Mouse (Mus musculus) limb, embryonic 12.5 days (tissue): ENCODE results near the gene Cep250. TPM values are rescaled to one million over a fixed set of nuclear protein-coding genes. Genes with fewer than 3 reads are reported as not detected.

Source experiments
- ATAC-seq: fragments of 200-750 bp; cut with Nextera tagmentation; 2 replicates; pipeline ENCODE4 v1.8.0; 2017; ENCODE audit warnings: low read depth, moderate TSS enrichment; ENCODE audit not compliant: insufficient number of reproducible peaks, insufficient read depth, low FRiP score, low TSS enrichment
- H3K27ac ChIP-seq: fragments of 300-500 bp; sonication (generic); 2 replicates; pipeline ENCODE4 v1.5.1; 2016; ENCODE audit warnings: mild to moderate bottlenecking, moderate library complexity
- H3K27me3 ChIP-seq: fragments of 300-500 bp; sonication (generic); 2 replicates; pipeline ENCODE4 v1.6.1; 2016; ENCODE audit warnings: mild to moderate bottlenecking, moderate library complexity
- H3K36me3 ChIP-seq: fragments of 300-500 bp; sonication (generic); 2 replicates; pipeline ENCODE4 v1.6.1; 2016; ENCODE audit warnings: mild to moderate bottlenecking, moderate library complexity
- H3K4me1 ChIP-seq: fragments of 300-500 bp; sonication (generic); replicated peaks from 2 replicates; pipeline ENCODE4 v1.6.1; 2016
- H3K4me2 ChIP-seq: fragments of 300-500 bp; sonication (generic); 2 replicates; pipeline ENCODE4 v1.6.1; 2016; ENCODE audit warnings: mild to moderate bottlenecking, moderate library complexity
- H3K4me3 ChIP-seq: fragments of 300-500 bp; sonication (generic); replicated peaks from 2 replicates; pipeline ENCODE4 v1.5.1; 2016; ENCODE audit warnings: mild to moderate bottlenecking
- H3K9ac ChIP-seq: fragments of 300-500 bp; sonication (generic); replicated peaks from 2 replicates; pipeline ENCODE4 v1.6.1; 2016; ENCODE audit warnings: mild to moderate bottlenecking, moderate library complexity
- H3K9me3 ChIP-seq: fragments of 300-500 bp; sonication (generic); 2 replicates; pipeline ENCODE4 v1.6.1; 2016; ENCODE audit warnings: mild to moderate bottlenecking, moderate library complexity
- WGBS: fragments of 180-500 bp; shearing (Covaris S2); methylation state at CpG from one replicate; pipeline ENCODE4 v1.1.7; 2016; 5-methylcytosine and 5-hydroxymethylcytosine counted together
- polyA plus RNA-seq: library from polyadenylated mRNA; unstranded; fragments of >200 nt; fragmentation: Nextera tagmentation; extraction: Ambion mirVana; gene quantifications from 2 replicates; pipeline ENCODE4 v1.2.1, GENCODE M21; 2016

Gene Cep250
- polyA plus RNA-seq, 1 experiment from 2014 or later, result 40.6 TPM

GRCm38 (mm10) chr2:156018106-156018505 lies 61.8 kb downstream of the Cep250 start:
- no peaks in the 10 kb centered on the region for H3K4me1 ChIP-seq
- H3K27ac ChIP-seq, result no peak overlapping the region
- H3K4me2 ChIP-seq, result no peak overlapping the region
- H3K9me3 ChIP-seq, result no peaks in the 10 kb centered on the region
- peaks cover 67% of the 10 kb centered on the region for H3K36me3 ChIP-seq
- 89% methylated on average over 3 of the region's 3 CpGs for WGBS
- no peak overlapping the region for H3K9ac ChIP-seq
- H3K27me3 ChIP-seq, result no peaks in the 10 kb centered on the region
- no peak for ATAC-seq
- no peak overlapping the region for H3K4me3 ChIP-seq

- Histone ChIP-seq H3K9me3 (no peaks in the 10 kb centered on the region), H3K4me1 (no peaks in the 10 kb centered on the region), H3K4me3 (no peak overlapping the region), H3K4me2 (no peak overlapping the region), H3K27me3 (no peaks in the 10 kb centered on the region), H3K27ac (no peak overlapping the region), H3K36me3 (peaks cover 37% of the 10 kb centered on the region), H3K9ac (no peak overlapping the region)
- 91% methylated on average over 8 of the region's 8 CpGs for WGBS
- ATAC-seq, result no peak
Measured at GRCm38 (mm10) chr2:156021219-156021618, 65.0 kb downstream of the Cep250 start.

- no peaks in the 10 kb centered on the region for H3K9me3 ChIP-seq
- H3K9ac ChIP-seq, result no peak overlapping the region
- H3K4me3 ChIP-seq, result no peak overlapping the region
- no peaks in the 10 kb centered on the region for H3K4me1 ChIP-seq
- H3K27me3 ChIP-seq, result no peaks in the 10 kb centered on the region
- no peak overlapping the region for H3K4me2 ChIP-seq
- H3K27ac ChIP-seq, result no peak overlapping the region
- 80% methylated on average over 2 of the region's 2 CpGs for WGBS
- no peak for ATAC-seq
- H3K36me3 ChIP-seq, result peaks cover 31% of the 10 kb centered on the region
Measured at GRCm38 (mm10) chr2:156021765-156022164, 65.5 kb downstream of the Cep250 start.

GRCm38 (mm10) chr2:156025482-156025881 lies 69.2 kb downstream of the Cep250 start:
- Histone ChIP-seq H3K4me2 (no peak overlapping the region), H3K9me3 (no peaks in the 10 kb centered on the region), H3K27me3 (no peaks in the 10 kb centered on the region), H3K4me1 (no peaks in the 10 kb centered on the region), H3K27ac (no peak overlapping the region), H3K9ac (no peak overlapping the region), H3K36me3 (no peaks in the 10 kb centered on the region), H3K4me3 (no peak overlapping the region)
- no peak for ATAC-seq

GRCm38 (mm10) chr2:156039390-156039789 lies 83.1 kb downstream of the Cep250 start:
- H3K4me3 ChIP-seq, result no peak overlapping the region
- no peak for ATAC-seq
- no peak overlapping the region for H3K4me2 ChIP-seq
- 89% methylated on average over 3 of the region's 3 CpGs for WGBS
- no peaks in the 10 kb centered on the region for H3K36me3 ChIP-seq
- H3K27me3 ChIP-seq, result no peaks in the 10 kb centered on the region
- no peaks in the 10 kb centered on the region for H3K9me3 ChIP-seq
- no peak overlapping the region for H3K9ac ChIP-seq
- H3K4me1 ChIP-seq, result no peaks in the 10 kb centered on the region
- no peak overlapping the region for H3K27ac ChIP-seq

GRCm38 (mm10) chr2:156042903-156043302 lies 86.6 kb downstream of the Cep250 start:
- no peaks in the 10 kb centered on the region for H3K9me3 ChIP-seq
- WGBS, result 86% methylated on average over 8 of the region's 8 CpGs
- no peak overlapping the region for H3K4me2 ChIP-seq
- peaks cover 5% of the 10 kb centered on the region for H3K4me1 ChIP-seq
- H3K9ac ChIP-seq, result no peak overlapping the region
- no peak overlapping the region for H3K4me3 ChIP-seq
- H3K36me3 ChIP-seq, result no peaks in the 10 kb centered on the region
- H3K27me3 ChIP-seq, result peaks cover 12% of the 10 kb centered on the region
- no peak for ATAC-seq
- H3K27ac ChIP-seq, result no peak overlapping the region

GRCm38 (mm10) chr2:156047929-156048328 lies 91.7 kb downstream of the Cep250 start:
- ATAC-seq, result no peak
- Histone ChIP-seq H3K9me3 (no peaks in the 10 kb centered on the region), H3K4me3 (peak overlapping the region; percentile 9; the same call in 1 of the 2 replicates), H3K4me2 (peak overlapping the region; percentile 47), H3K27ac (no peak overlapping the region), H3K36me3 (no peaks in the 10 kb centered on the region), H3K4me1 (peaks cover 8% of the 10 kb centered on the region), H3K27me3 (peaks cover 20% of the 10 kb centered on the region), H3K9ac (no peak overlapping the region; the same call in 1 of the 2 replicates)
- 4% methylated on average over 19 of the region's 19 CpGs for WGBS

Other genes starting within 250 kb of the Cep250 start
- 24.2 and 26.3 TPM in 2 replicates for gene Edem2, start 227.0 kb upstream of the Cep250 start, polyA plus RNA-seq
- gene Gm17581, start 220.6 kb upstream of the Cep250 start, polyA plus RNA-seq, result not detected in 2 replicates
- gene Procr, start 205.3 kb upstream of the Cep250 start, polyA plus RNA-seq, result 3.5 and 4.1 TPM in 2 replicates
- gene Mmp24, start 181.1 kb upstream of the Cep250 start, polyA plus RNA-seq, result 0.09 and 0.10 TPM in 2 replicates
- gene BC029722, start 137.0 kb upstream of the Cep250 start, polyA plus RNA-seq, result 13.0 and 13.5 TPM in 2 replicates
- gene Eif6, start 129.5 kb upstream of the Cep250 start, polyA plus RNA-seq, result 180 and 186 TPM in 2 replicates
- gene Fam83c, start 121.6 kb upstream of the Cep250 start, polyA plus RNA-seq, result 0.28 and 0.31 TPM in 2 replicates
- 64.8 and 66.9 TPM in 2 replicates for gene Uqcc1, start 26.1 kb upstream of the Cep250 start, polyA plus RNA-seq
- gene Gm15557, start 15.7 kb upstream of the Cep250 start, polyA plus RNA-seq, result 0.40 and 0.72 TPM in 2 replicates
- gene Gdf5, start 11.1 kb upstream of the Cep250 start, polyA plus RNA-seq, result 59.4 and 66.1 TPM in 2 replicates
- 1.5 TPM in 2 replicates for gene 6430550D23Rik, start 51.5 kb downstream of the Cep250 start, polyA plus RNA-seq
- 184 and 185 TPM in 2 replicates for gene Ergic3, start 51.6 kb downstream of the Cep250 start, polyA plus RNA-seq
- gene Fer1l4, start 96.5 kb downstream of the Cep250 start, polyA plus RNA-seq, result 0.22 TPM in 1 of 2 replicates, not detected in the other
- gene Spag4, start 108.7 kb downstream of the Cep250 start, polyA plus RNA-seq, result 6.4 and 6.9 TPM in 2 replicates
- gene Cpne1, start 155.5 kb downstream of the Cep250 start, polyA plus RNA-seq, result 73.9 TPM in 2 replicates
- gene Rbm12, start 155.5 kb downstream of the Cep250 start, polyA plus RNA-seq, result 38.0 and 51.8 TPM in 2 replicates
- 16.8 and 22.0 TPM in 2 replicates for gene Gm28036, start 170.6 kb downstream of the Cep250 start, polyA plus RNA-seq
- 447 and 463 TPM in 2 replicates for gene Romo1, start 187.6 kb downstream of the Cep250 start, polyA plus RNA-seq
- gene Nfs1, start 187.7 kb downstream of the Cep250 start, polyA plus RNA-seq, result 32.9 and 33.7 TPM in 2 replicates
- gene Rbm39, start 223.8 kb downstream of the Cep250 start, polyA plus RNA-seq, result 757 and 825 TPM in 2 replicates
- gene Phf20, start 240.0 kb downstream of the Cep250 start, polyA plus RNA-seq, result 84.3 and 88.3 TPM in 2 replicates